In the genomic region with DNA sequence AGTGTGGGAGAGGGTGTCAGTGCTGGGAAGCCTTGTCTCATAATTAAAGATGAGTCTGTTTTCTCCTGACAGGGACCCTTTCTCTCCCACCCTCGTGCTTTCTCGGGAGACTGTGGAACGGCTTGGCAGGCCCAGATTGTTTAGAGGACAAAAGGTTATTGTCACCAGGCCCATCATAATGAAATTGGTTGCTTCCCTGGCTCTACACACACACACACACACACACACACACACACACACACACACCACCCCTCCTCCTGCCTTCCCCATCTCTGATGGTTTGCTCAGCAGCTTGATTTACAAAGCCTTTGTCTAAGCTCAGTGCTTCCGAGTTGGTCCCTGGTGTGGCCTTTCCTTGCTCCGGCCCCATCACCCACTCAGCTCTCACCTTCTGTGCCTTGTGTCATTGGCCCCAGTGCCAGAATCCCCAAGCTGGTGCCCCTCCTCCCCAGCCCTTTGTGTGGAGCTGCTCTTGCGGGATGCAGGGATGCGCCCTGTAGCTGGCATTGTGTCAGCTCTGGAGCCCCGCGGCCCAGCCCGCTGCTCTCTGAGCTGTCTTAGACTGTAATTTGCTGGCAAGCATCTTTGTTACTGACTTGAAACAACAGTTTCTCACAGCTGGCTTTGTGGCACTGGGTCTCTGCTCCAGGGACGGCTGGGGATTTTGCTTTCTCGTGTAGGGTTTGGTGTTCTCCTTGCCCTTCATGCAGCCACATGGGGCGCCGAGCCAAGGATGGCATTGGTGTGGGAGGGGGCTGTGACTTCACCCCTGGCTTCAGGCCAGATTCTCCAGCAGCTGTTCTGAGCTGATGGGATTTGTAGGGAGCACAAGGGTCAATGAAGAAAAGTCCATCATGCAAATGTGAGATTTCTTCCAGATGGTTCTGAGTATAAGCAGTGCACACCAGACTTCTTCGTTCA, we compare ENCODE assay signal across 8 mouse cellular contexts.
A peak's percentile ranks its signal among the peaks of the same experiment; 100 is the strongest.
DNase-seq lines count a peak whose midpoint lies in the region; ATAC-seq and TF ChIP-seq lines count a peak whose summit lies in the region.

No protein-coding gene starts in this region.

- H3K27ac ChIP-seq in spleen, adult 2 months (ENCODE audit: insufficient read depth, low read length), result peak overlapping the region; percentile 34; the same call in 1 of the 2 replicates
- H3K27ac ChIP-seq in embryonic facial prominence, embryonic 14.5 days (replicated peaks; ENCODE audit: low read depth, low read length), result peak overlapping the region; percentile 81

- ATAC-seq in embryonic facial prominence, embryonic 14.5 days (ENCODE audit: low read depth), result peak; percentile 87
- ATAC-seq in inflammation-experienced regulatory T-cells, adult 6 months, result no peak

- 80% methylated on average over 15 of the region's 15 CpGs for WGBS in spleen, adult 2 months
- WGBS in embryonic facial prominence, embryonic 14.5 days, result 11% methylated on average over 15 of the region's 15 CpGs

- DNase-seq in spleen, adult 2 months (ENCODE audit: low read depth in 1 of 2, low spot score in 2 of 2), result no peak
- no peak for DNase-seq in spleen, adult 18-20 months
- peak; percentile 93 for DNase-seq in embryonic facial prominence, embryonic 14.5 days (ENCODE audit: low spot score)
- peak; percentile 62 to 67 for DNase-seq in heart, adult 9 months (ENCODE audit: low spot score in 2 of 2)
- DNase-seq in kidney, adult 8-10 months, result peak; percentile 47 to 48
- DNase-seq in left cerebral cortex, postnatal 4 days, result peak; percentile 98
- peak; percentile 54 for DNase-seq in ovary, postnatal 14 days (ENCODE audit: low spot score)

- peaks cover 2% of the 10 kb centered on the region; the same call in 1 of the 2 replicates for H3K4me1 ChIP-seq in spleen, adult 2 months (ENCODE audit: control insufficient read depth, insufficient read depth, insufficient read length)
- H3K4me1 ChIP-seq in embryonic facial prominence, embryonic 14.5 days (ENCODE audit: control insufficient read depth, insufficient read depth, low read length), result peaks cover 51% of the 10 kb centered on the region

- TF ChIP-seq CTCF in spleen, adult 2 months (IDR thresholded peaks at IDR 0.05; ENCODE audit: extremely low read depth, insufficient read depth, insufficient read length, insufficient replicate concordance), result no peak

- peak overlapping the region; percentile 30 for H3K9ac ChIP-seq in embryonic facial prominence, embryonic 14.5 days (ENCODE audit: low read depth, low read length)

- H3K4me2 ChIP-seq in embryonic facial prominence, embryonic 14.5 days (ENCODE audit: low read depth, low read length), result peak overlapping the region; percentile 31

- intact Hi-C loops in left cerebral cortex, postnatal 4 days (cut with DNase I), result loop anchor here (10.0 kb wide), 1 partner anchor 101 kb away; no protein-coding TSS in a partner anchor

- no peaks in the 10 kb centered on the region for H3K9me3 ChIP-seq in embryonic facial prominence, embryonic 14.5 days (ENCODE audit: control insufficient read depth, low read length)

- H3K27me3 ChIP-seq in spleen, adult 2 months (ENCODE audit: control insufficient read depth, insufficient read depth, low read length), result no peaks in the 10 kb centered on the region
- no peaks in the 10 kb centered on the region for H3K27me3 ChIP-seq in embryonic facial prominence, embryonic 14.5 days (replicated peaks; ENCODE audit: control insufficient read depth, insufficient read depth, low read length)

- no peak for TF ChIP-seq POLR2A in spleen, adult 2 months (IDR thresholded peaks at IDR 0.05; ENCODE audit: low read depth, low read length)

- no peaks in the 10 kb centered on the region for H3K36me3 ChIP-seq in spleen, adult 2 months (ENCODE audit: control insufficient read depth, insufficient read depth, low read length)
- H3K36me3 ChIP-seq in embryonic facial prominence, embryonic 14.5 days (ENCODE audit: control insufficient read depth, insufficient read depth, low read length), result no peaks in the 10 kb centered on the region

- no peak overlapping the region for H3K4me3 ChIP-seq in spleen, adult 2 months (ENCODE audit: extremely low read depth, insufficient read depth, insufficient read length)
- H3K4me3 ChIP-seq in embryonic facial prominence, embryonic 14.5 days (ENCODE audit: low read depth, low read length), result no peak overlapping the region

Comparison
In these comparisons a context has a peak if more than half of its experiments do, and no peak if none do; other contexts are left out.
1. DNase-seq: peak in embryonic facial prominence, embryonic 14.5 days (single experiment), heart, adult 9 months (2 of 2), kidney, adult 8-10 months (2 of 2), left cerebral cortex, postnatal 4 days (single experiment) and ovary, postnatal 14 days (single experiment); none in spleen, adult 2 months (0 of 2) and spleen, adult 18-20 months (0 of 2).